Mouse (Mus musculus) hindbrain, embryonic 10.5 days (tissue): ENCODE results near the gene Fhad1. TPM values are rescaled to one million over a fixed set of nuclear protein-coding genes. Genes with fewer than 3 reads are reported as not detected.

Experiments
- DNase-seq: peaks from one replicate; pipeline ENCODE4 v3.0.0-alpha.2; 2017; ENCODE audit warnings: low spot score
- H3K27ac ChIP-seq: fragments of 300-500 bp; sonication (generic); 2 replicates; pipeline ENCODE4 v1.5.1; 2016; ENCODE audit warnings: mild to moderate bottlenecking, moderate library complexity
- H3K27me3 ChIP-seq: fragments of 300-500 bp; sonication (generic); 2 replicates; pipeline ENCODE4 v1.6.1; 2016; ENCODE audit warnings: mild to moderate bottlenecking; ENCODE audit not compliant: poor library complexity, insufficient read depth, severe bottlenecking
- H3K36me3 ChIP-seq: fragments of 300-500 bp; sonication (generic); 2 replicates; pipeline ENCODE4 v1.6.1; 2016; ENCODE audit warnings: mild to moderate bottlenecking, moderate library complexity
- H3K4me1 ChIP-seq: fragments of 300-500 bp; sonication (generic); replicated peaks from 2 replicates; pipeline ENCODE4 v1.6.1; 2016; ENCODE audit warnings: mild to moderate bottlenecking
- H3K4me3 ChIP-seq: fragments of 300-500 bp; sonication (generic); 2 replicates; pipeline ENCODE4 v1.5.1; 2016; ENCODE audit warnings: mild to moderate bottlenecking, moderate library complexity
- H3K9me3 ChIP-seq: fragments of 300-500 bp; sonication (generic); 2 replicates; pipeline ENCODE4 v1.6.1; 2016; ENCODE audit warnings: mild to moderate bottlenecking, moderate library complexity
- WGBS: fragments of 180-500 bp; shearing (Covaris S2); methylation state at CpG from one replicate; pipeline ENCODE4 v1.1.7; 2016; 5-methylcytosine and 5-hydroxymethylcytosine counted together
- polyA plus RNA-seq: library from polyadenylated mRNA; unstranded; fragments of >200 nt; fragmentation: Nextera tagmentation; extraction: Ambion mirVana; gene quantifications from 2 replicates; pipeline ENCODE4 v1.2.1, GENCODE M21; 2016

Gene Fhad1
- polyA plus RNA-seq, 1 experiment from 2014 or later, result 4.1 TPM

- Histone ChIP-seq H3K4me3 (no peak overlapping the region), H3K4me1 (peaks cover 24% of the 10 kb centered on the region), H3K27me3 (no peaks in the 10 kb centered on the region), H3K27ac (0 out of 2 replicates have a peak overlapping the region, but pooled peaks have one; percentile 57), H3K36me3 (no peaks in the 10 kb centered on the region), H3K9me3 (no peaks in the 10 kb centered on the region)
- 88% methylated on average over 8 of the region's 8 CpGs for WGBS
- DNase-seq, result no peak
Observed at GRCm38 (mm10) chr4:141941289-141941688, 73.6 kb downstream of the Fhad1 start.

GRCm38 (mm10) chr4:141938535-141938934, 76.3 kb downstream of the Fhad1 start:
- 77% methylated on average over 4 of the region's 4 CpGs for WGBS
- H3K36me3 ChIP-seq, result no peaks in the 10 kb centered on the region
- DNase-seq, result no peak

GRCm38 (mm10) chr4:141932785-141933574, 81.9 kb downstream of the Fhad1 start:
- H3K36me3 ChIP-seq, result no peaks in the 10 kb centered on the region
- peak overlapping the region; percentile 82 for H3K27ac ChIP-seq
- no peaks in the 10 kb centered on the region for H3K9me3 ChIP-seq
- H3K4me1 ChIP-seq, result peaks cover 24% of the 10 kb centered on the region
- WGBS, result 44% methylated on average over 14 of the region's 14 CpGs
- DNase-seq, result peak; percentile 65
- peak overlapping the region; percentile 23 for H3K4me3 ChIP-seq
- no peaks in the 10 kb centered on the region for H3K27me3 ChIP-seq

More at GRCm38 (mm10) chr4:141938535-141938934, 76.3 kb downstream of the Fhad1 start:
- no peaks in the 10 kb centered on the region for H3K27me3 ChIP-seq
- no peak overlapping the region for H3K4me3 ChIP-seq
- H3K4me1 ChIP-seq, result peaks cover 24% of the 10 kb centered on the region
- H3K9me3 ChIP-seq, result no peaks in the 10 kb centered on the region
- H3K27ac ChIP-seq, result peak overlapping the region; percentile 1; the same call in 1 of the 2 replicates

- no peaks in the 10 kb centered on the region for H3K27me3 ChIP-seq
- H3K9me3 ChIP-seq, result no peaks in the 10 kb centered on the region
- no peak for DNase-seq
- WGBS, result 82% methylated on average over 5 of the region's 5 CpGs
- H3K4me3 ChIP-seq, result no peak overlapping the region
- no peak overlapping the region for H3K27ac ChIP-seq
- peaks cover 24% of the 10 kb centered on the region for H3K4me1 ChIP-seq
- no peaks in the 10 kb centered on the region for H3K36me3 ChIP-seq
Observed at GRCm38 (mm10) chr4:141931526-141931925, 83.4 kb downstream of the Fhad1 start.

DNA sequence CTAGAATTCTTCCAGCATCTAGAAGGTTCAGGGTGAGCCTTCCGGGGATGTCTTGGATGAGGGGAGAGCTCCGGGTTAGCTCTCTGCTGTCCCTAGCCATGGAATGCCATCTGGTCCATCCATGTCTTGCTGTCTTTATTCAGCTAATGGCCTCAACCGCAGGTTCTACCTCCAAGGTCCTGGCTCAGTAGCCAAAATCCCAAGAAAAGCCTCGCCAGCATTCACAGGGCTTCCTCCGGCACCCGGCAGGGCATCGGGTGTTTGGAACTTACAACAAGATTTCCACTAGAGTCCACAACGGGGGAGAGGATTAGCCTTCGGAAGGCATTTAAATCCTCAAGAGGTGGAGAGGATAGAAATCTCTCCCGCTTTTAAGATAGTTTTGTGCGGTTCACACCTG, 84.9 kb downstream of the Fhad1 start:
- 78% methylated on average over 11 of the region's 11 CpGs for WGBS
- no peak for DNase-seq
- Histone ChIP-seq H3K4me3 (no peak overlapping the region), H3K9me3 (no peaks in the 10 kb centered on the region), H3K36me3 (no peaks in the 10 kb centered on the region), H3K4me1 (peaks cover 24% of the 10 kb centered on the region), H3K27ac (no peak overlapping the region), H3K27me3 (no peaks in the 10 kb centered on the region)

GRCm38 (mm10) chr4:141928881-141929281, 86.0 kb downstream of the Fhad1 start:
- Histone ChIP-seq H3K4me3 (no peak overlapping the region), H3K36me3 (no peaks in the 10 kb centered on the region), H3K4me1 (peaks cover 24% of the 10 kb centered on the region), H3K27me3 (no peaks in the 10 kb centered on the region), H3K27ac (no peak overlapping the region), H3K9me3 (no peaks in the 10 kb centered on the region)
- 67% methylated on average over 7 of the region's 7 CpGs for WGBS
- no peak for DNase-seq

- 83% methylated on average over 5 of the region's 5 CpGs for WGBS
- Histone ChIP-seq H3K4me3 (no peak overlapping the region), H3K27me3 (no peaks in the 10 kb centered on the region), H3K27ac (no peak overlapping the region), H3K4me1 (peaks cover 9% of the 10 kb centered on the region), H3K36me3 (no peaks in the 10 kb centered on the region), H3K9me3 (no peaks in the 10 kb centered on the region)
- DNase-seq, result no peak
Observed at GRCm38 (mm10) chr4:141925781-141926345, 89.0 kb downstream of the Fhad1 start.

GRCm38 (mm10) chr4:141923961-141924360, 90.9 kb downstream of the Fhad1 start:
- no peaks in the 10 kb centered on the region for H3K9me3 ChIP-seq
- no peaks in the 10 kb centered on the region for H3K27me3 ChIP-seq
- no peak overlapping the region for H3K27ac ChIP-seq
- 90% methylated on average over 11 of the region's 11 CpGs for WGBS
- H3K4me1 ChIP-seq, result peaks cover under 1% of the 10 kb centered on the region
- no peaks in the 10 kb centered on the region for H3K36me3 ChIP-seq
- no peak overlapping the region for H3K4me3 ChIP-seq
- no peak for DNase-seq

GRCm38 (mm10) chr4:141920391-141920790, 94.5 kb downstream of the Fhad1 start:
- H3K9me3 ChIP-seq, result no peaks in the 10 kb centered on the region
- H3K4me1 ChIP-seq, result peaks cover 22% of the 10 kb centered on the region
- no peak for DNase-seq
- H3K27ac ChIP-seq, result no peak overlapping the region; the same call in 1 of the 2 replicates
- 94% methylated on average over 10 of the region's 10 CpGs for WGBS
- no peaks in the 10 kb centered on the region for H3K27me3 ChIP-seq
- no peaks in the 10 kb centered on the region for H3K36me3 ChIP-seq
- no peak overlapping the region for H3K4me3 ChIP-seq

- whole genome bisulfite sequencing, result 73% methylated on average over 7 of the region's 7 CpGs
- Histone ChIP-seq H3K27ac (peak overlapping the region; percentile 41; the same call in 1 of the 2 replicates), H3K4me1 (peaks cover 39% of the 10 kb centered on the region)
Observed at GRCm38 (mm10) chr4:141917735-141918419, 97.0 kb downstream of the Fhad1 start.

DNA sequence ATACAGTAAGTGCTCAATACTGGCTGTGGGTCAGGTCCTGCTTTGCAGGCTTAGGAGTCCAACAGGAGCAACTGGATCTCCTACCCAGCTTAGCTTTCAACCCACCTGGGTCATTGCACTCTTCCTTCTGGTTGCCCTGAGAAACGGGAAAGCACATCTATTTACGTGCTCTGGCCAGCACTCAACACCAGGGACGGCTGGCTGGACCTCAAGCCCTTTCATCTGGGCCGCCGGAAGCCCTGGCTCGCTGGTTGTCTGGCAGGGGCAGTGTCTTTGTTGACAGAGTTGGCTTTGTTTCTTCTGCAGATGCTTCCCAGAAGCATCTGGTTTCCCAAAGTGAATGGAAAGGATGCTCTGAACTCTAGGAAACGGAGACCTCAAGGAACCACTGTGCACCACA, 100.8 kb downstream of the Fhad1 start:
- WGBS, result 30% methylated on average over 7 of the region's 7 CpGs
- peak; percentile 41 for DNase-seq
- Histone ChIP-seq H3K4me1 (peaks cover 39% of the 10 kb centered on the region), H3K4me3 (no peak overlapping the region), H3K36me3 (no peaks in the 10 kb centered on the region), H3K27ac (peak overlapping the region; percentile 62), H3K27me3 (no peaks in the 10 kb centered on the region), H3K9me3 (no peaks in the 10 kb centered on the region)

More at GRCm38 (mm10) chr4:141917735-141918419, 97.0 kb downstream of the Fhad1 start:
- Histone ChIP-seq H3K4me3 (no peak overlapping the region), H3K36me3 (no peaks in the 10 kb centered on the region), H3K27me3 (no peaks in the 10 kb centered on the region), H3K9me3 (no peaks in the 10 kb centered on the region)
- no peak for DNase-seq

DNA sequence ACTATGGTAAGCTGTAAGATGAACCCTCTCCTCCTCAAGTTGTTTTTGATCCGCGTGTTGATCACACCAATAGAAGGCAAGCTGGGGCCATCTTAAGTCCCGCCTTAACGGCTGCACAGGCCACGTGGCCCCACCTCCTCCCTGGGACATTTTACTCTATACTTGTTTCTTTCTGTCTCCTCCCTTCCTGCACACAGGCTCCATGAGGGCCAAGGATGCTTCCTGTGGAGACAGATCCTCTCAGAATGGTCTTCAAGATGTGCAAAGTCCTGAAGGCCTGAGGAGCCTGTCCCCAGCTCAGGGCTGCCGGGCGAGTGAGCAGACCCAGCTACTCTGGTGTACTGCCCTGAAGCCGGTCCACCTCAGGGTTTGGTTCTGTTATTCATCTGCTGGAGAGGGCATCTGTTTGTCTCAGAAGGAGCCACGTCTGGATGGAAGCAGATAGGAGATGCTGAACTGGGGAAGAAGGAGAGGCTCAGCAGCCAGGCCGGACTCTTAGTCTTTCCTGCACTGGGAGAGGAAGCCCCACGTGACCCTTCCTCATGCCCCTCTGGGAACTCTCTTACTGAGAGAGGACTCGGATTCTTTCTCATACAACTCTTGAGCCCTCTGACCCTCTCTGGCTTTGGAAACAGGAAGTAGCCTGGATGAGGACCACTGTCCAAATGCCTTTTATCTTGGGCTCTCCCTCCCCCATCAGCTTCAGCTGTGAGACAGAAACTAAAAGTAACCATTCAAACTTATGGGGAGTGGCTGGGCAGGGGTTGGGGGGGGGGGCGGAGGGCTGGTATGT, 101.5 kb downstream of the Fhad1 start:
- WGBS, result 66% methylated on average over 13 of the region's 13 CpGs
- Histone ChIP-seq H3K4me1 (peaks cover 37% of the 10 kb centered on the region), H3K36me3 (no peaks in the 10 kb centered on the region), H3K4me3 (no peak overlapping the region), H3K9me3 (no peaks in the 10 kb centered on the region), H3K27ac (peak overlapping the region; percentile 62), H3K27me3 (no peaks in the 10 kb centered on the region)
- peak; percentile 20 for DNase-seq
